Mouse (Mus musculus): ENCODE measurements around the gene Mcl1.

DNA sequence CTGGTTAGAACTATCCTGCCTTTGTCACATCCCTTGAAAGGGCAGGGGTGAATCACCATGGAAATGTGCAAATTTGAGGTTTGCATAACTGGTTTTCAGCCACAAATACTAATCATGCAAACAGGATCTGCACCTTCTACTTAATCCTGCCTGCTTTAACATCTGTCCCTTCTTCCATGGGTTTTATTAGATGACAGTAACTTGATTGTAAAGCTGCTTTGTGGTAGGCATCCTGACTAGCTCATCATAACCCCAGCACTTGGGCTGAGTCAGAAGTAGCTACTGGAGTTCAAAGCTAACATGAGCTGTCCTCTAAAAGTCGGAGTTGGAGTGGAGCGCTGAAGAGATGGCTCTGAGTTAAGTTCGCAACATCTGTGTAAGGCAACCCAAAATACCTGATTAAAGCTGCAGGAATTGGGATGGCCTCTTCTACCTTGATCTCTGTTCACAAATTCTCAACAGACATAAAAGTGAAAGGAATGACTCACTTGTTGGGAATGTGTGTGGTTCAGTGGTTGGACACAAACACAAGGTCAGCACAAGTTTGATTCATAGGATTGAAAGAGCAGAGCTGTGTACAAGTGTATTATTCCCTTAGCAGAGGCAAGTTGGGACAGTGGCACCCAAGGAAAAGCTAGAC, 5.5 kb downstream of the Mcl1 start:
- TF ChIP-seq CTCF (conservative IDR thresholded peaks at IDR 0.05; ENCODE audit: insufficient read depth, insufficient read length, low read depth, low read length) (no peak), POLR2A (IDR thresholded peaks at IDR 0.05; ENCODE audit: low read depth, low read length) (no peak)
